Mouse (Mus musculus): ENCODE results near the gene Gm3336. TPM values are rescaled to one million over a fixed set of nuclear protein-coding genes. Genes with fewer than 3 reads are reported as not detected.

Gene Gm3336
- total RNA-seq, 2 experiments from 2014 or later = not detected

- intact Hi-C loops (cut with DNase I) = no loop called here
- peak in 1 of 2 experiments; percentile 1 for DNase-seq
These were observed 39.9 kb downstream of the Gm3336 start for GRCm38 (mm10) chr8:70758308-70758615.

GRCm38 (mm10) chr8:70758616-70759561 is 40.5 kb downstream of the Gm3336 start:
- peak in 1 of 2 experiments; percentile 16 for DNase-seq
- intact Hi-C loops (cut with DNase I) = no loop called here

GRCm38 (mm10) chr8:70760350-70760749 is 42.0 kb downstream of the Gm3336 start:
- no peak for DNase-seq
- intact Hi-C loops (cut with DNase I) = no loop called here

GRCm38 (mm10) chr8:70760775-70761406 is 42.5 kb downstream of the Gm3336 start, which contains the start of gene Mpv17l2:
Gene Mpv17l2, minus strand, starts transcription at chr8:70760946.
- intact Hi-C loops (cut with DNase I) = no loop called here
- DNase-seq = peak; percentile 90 to 92

GRCm38 (mm10) chr8:70762118-70762517 is 43.8 kb downstream of the Gm3336 start:
- intact Hi-C loops (cut with DNase I) = no loop called here

GRCm38 (mm10) chr8:70763354-70763753 is 45.0 kb downstream of the Gm3336 start:
- DNase-seq = peak in 1 of 2 experiments; percentile 73
- intact Hi-C loops (cut with DNase I) = no loop called here

More at GRCm38 (mm10) chr8:70762118-70762517, 43.8 kb downstream of the Gm3336 start:
- no peak for DNase-seq

- intact Hi-C loops (cut with DNase I) = no loop called here
- no peak for DNase-seq
These were observed 45.7 kb downstream of the Gm3336 start for GRCm38 (mm10) chr8:70764026-70764425.

- intact Hi-C loops (cut with DNase I) = no loop called here
- no peak for DNase-seq
These were observed 46.3 kb downstream of the Gm3336 start for GRCm38 (mm10) chr8:70764676-70765075.

GRCm38 (mm10) chr8:70765329-70765728 is 47.0 kb downstream of the Gm3336 start:
- intact Hi-C loops (cut with DNase I) = no loop called here

GRCm38 (mm10) chr8:70765838-70766570 is 47.7 kb downstream of the Gm3336 start:
- intact Hi-C loops (cut with DNase I) = no loop called here
- DNase-seq = peak in 1 of 2 experiments; percentile 52

More at GRCm38 (mm10) chr8:70765329-70765728, 47.0 kb downstream of the Gm3336 start:
- DNase-seq = no peak

- DNase-seq = peak; percentile 66 to 71
- intact Hi-C loops (cut with DNase I) = no loop called here
These were observed 48.5 kb downstream of the Gm3336 start for GRCm38 (mm10) chr8:70766571-70767440.

GRCm38 (mm10) chr8:70767503-70767902 is 49.2 kb downstream of the Gm3336 start:
- no peak for DNase-seq
- intact Hi-C loops (cut with DNase I) = no loop called here

- intact Hi-C loops (cut with DNase I) = no loop called here
- DNase-seq = no peak
These were observed 50.0 kb downstream of the Gm3336 start for GRCm38 (mm10) chr8:70768231-70768776.

- no peak for DNase-seq
- intact Hi-C loops (cut with DNase I) = loop anchor here (1.0 kb wide), 1 partner anchor 49 kb away; no protein-coding TSS in a partner anchor
These were observed 50.6 kb downstream of the Gm3336 start for GRCm38 (mm10) chr8:70768956-70769355.

- intact Hi-C loops (cut with DNase I) = loop anchor here (1.0 kb wide), 1 partner anchor 49 kb away; no protein-coding TSS in a partner anchor
- peak; percentile 94 to 98 for DNase-seq
These were observed 51.0 kb downstream of the Gm3336 start for GRCm38 (mm10) chr8:70769359-70769758.

GRCm38 (mm10) chr8:70769858-70770257 is 51.5 kb downstream of the Gm3336 start:
- DNase-seq = no peak
- intact Hi-C loops (cut with DNase I) = loop anchor here (1.0 to 5.0 kb wide), 3 partner anchors 50 to 72 kb away; no protein-coding TSS in a partner anchor

- intact Hi-C loops (cut with DNase I) = loop anchor here (2.0 to 5.0 kb wide), 2 partner anchors 50 to 72 kb away; no protein-coding TSS in a partner anchor
- DNase-seq = no peak
These were observed 52.4 kb downstream of the Gm3336 start for GRCm38 (mm10) chr8:70770748-70771147.

GRCm38 (mm10) chr8:70771217-70771616 is 52.9 kb downstream of the Gm3336 start:
- intact Hi-C loops (cut with DNase I) = loop anchor here (2.0 to 5.0 kb wide), 2 partner anchors 50 to 71 kb away; no protein-coding TSS in a partner anchor
- DNase-seq = no peak

GRCm38 (mm10) chr8:70772075-70772474 is 53.7 kb downstream of the Gm3336 start:
- intact Hi-C loops (cut with DNase I) = loop anchor here (5.0 kb wide), 1 partner anchor 70 kb away; no protein-coding TSS in a partner anchor
- DNase-seq = no peak
